ENCODE assay signal across 11 mouse cellular contexts in genomic region chr5:115058584-115059297, GRCm38 (mm10). TPM values are rescaled to one million over a fixed set of nuclear protein-coding genes. Genes with fewer than 3 reads are reported as not detected.
DNase-seq lines count a peak whose midpoint lies in the region; ATAC-seq and TF ChIP-seq lines count a peak whose summit lies in the region.
"Had no signal": no experiment of that assay in that cellular context is flagged by ENCODE, and none has a peak within 500 bp of the region (broad histone marks: within the 10 kb centered on the region; RNA-seq: fewer than 3 reads in every experiment).

No protein-coding gene starts in this region.

- H3K27ac ChIP-seq in stomach, embryonic 15.5 days = no peak overlapping the region
- H3K27ac ChIP-seq in stomach, postnatal 0 days (replicated peaks) = no peak overlapping the region
- H3K27ac ChIP-seq in liver, embryonic 15.5 days (replicated peaks) = peak overlapping the region; percentile 85
- H3K27ac ChIP-seq in midbrain, embryonic 10.5 days (replicated peaks) = no peak overlapping the region
- no peak overlapping the region for H3K27ac ChIP-seq in limb, embryonic 10.5 days
- H3K27ac ChIP-seq: layer of hippocampus, adult 2 months had no signal

- H3K4me3 ChIP-seq in stomach, embryonic 15.5 days (replicated peaks) = no peak overlapping the region
- H3K4me3 ChIP-seq in stomach, postnatal 0 days (ENCODE audit: low read depth, low read length) = no peak overlapping the region
- H3K4me3 ChIP-seq in liver, embryonic 15.5 days (replicated peaks) = peak overlapping the region; percentile 6
- H3K4me3 ChIP-seq in midbrain, embryonic 10.5 days = no peak overlapping the region
- no peak overlapping the region for H3K4me3 ChIP-seq in limb, embryonic 10.5 days
- H3K4me3 ChIP-seq: layer of hippocampus, adult 2 months had no signal

- no peak for TF ChIP-seq EP300 in stomach, postnatal 0 days (optimal IDR thresholded peaks at IDR 0.05)

- 62% methylated on average over 7 of the region's 7 CpGs for WGBS in stomach, embryonic 15.5 days
- WGBS in stomach, postnatal 0 days = 69% methylated on average over 7 of the region's 7 CpGs
- WGBS in liver, embryonic 15.5 days (ENCODE audit: insufficient replicate concordance) = 14% methylated on average over 7 of the region's 7 CpGs
- WGBS in midbrain, embryonic 10.5 days = 89% methylated on average over 7 of the region's 7 CpGs
- 84% methylated on average over 7 of the region's 7 CpGs for WGBS in limb, embryonic 10.5 days

- no peaks in the 10 kb centered on the region for H3K27me3 ChIP-seq in stomach, embryonic 15.5 days (replicated peaks)
- H3K27me3 ChIP-seq in stomach, postnatal 0 days (ENCODE audit: control insufficient read depth, insufficient read depth, low read length) = no peaks in the 10 kb centered on the region
- no peaks in the 10 kb centered on the region for H3K27me3 ChIP-seq in liver, embryonic 15.5 days
- H3K27me3 ChIP-seq in midbrain, embryonic 10.5 days (ENCODE audit: low read depth, poor library complexity, severe bottlenecking) = no peaks in the 10 kb centered on the region
- H3K27me3 ChIP-seq in limb, embryonic 10.5 days (ENCODE audit: low read depth, poor library complexity, severe bottlenecking) = no peaks in the 10 kb centered on the region

- 0 out of 2 replicates have a peak, but pooled peaks cover 5% of the 10 kb centered on the region for H3K4me1 ChIP-seq in stomach, embryonic 15.5 days
- H3K4me1 ChIP-seq in stomach, postnatal 0 days (replicated peaks; ENCODE audit: control insufficient read depth, insufficient read depth) = no peaks in the 10 kb centered on the region
- peaks cover 92% of the 10 kb centered on the region for H3K4me1 ChIP-seq in liver, embryonic 15.5 days (replicated peaks)
- no peaks in the 10 kb centered on the region for H3K4me1 ChIP-seq in midbrain, embryonic 10.5 days
- H3K4me1 ChIP-seq in limb, embryonic 10.5 days = peaks cover 7% of the 10 kb centered on the region

- peak; percentile 54; the same call in 1 of the 2 replicates for ATAC-seq in stomach, embryonic 15.5 days (ENCODE audit: insufficient read depth, low FRiP score, low read depth)
- no peak for ATAC-seq in stomach, postnatal 0 days (ENCODE audit: low FRiP score, low TSS enrichment)
- ATAC-seq in common myeloid progenitor, adult 5-6 weeks (replicated peaks; ENCODE audit: low read depth, poor library complexity, severe bottlenecking) = peak; percentile 83
- ATAC-seq in liver, embryonic 15.5 days (ENCODE audit: insufficient read depth) = peak; percentile 77

- no peaks in the 10 kb centered on the region for H3K9me3 ChIP-seq in stomach, embryonic 15.5 days
- no peaks in the 10 kb centered on the region for H3K9me3 ChIP-seq in stomach, postnatal 0 days (ENCODE audit: control insufficient read depth, low read length)
- no peaks in the 10 kb centered on the region for H3K9me3 ChIP-seq in liver, embryonic 15.5 days (replicated peaks)
- no peaks in the 10 kb centered on the region for H3K9me3 ChIP-seq in midbrain, embryonic 10.5 days (replicated peaks)
- H3K9me3 ChIP-seq in limb, embryonic 10.5 days (replicated peaks) = no peaks in the 10 kb centered on the region

- no peak overlapping the region for H3K4me2 ChIP-seq in stomach, embryonic 15.5 days
- no peak overlapping the region for H3K4me2 ChIP-seq in stomach, postnatal 0 days (replicated peaks; ENCODE audit: low read depth)
- peak overlapping the region; percentile 56 for H3K4me2 ChIP-seq in liver, embryonic 15.5 days

- DNase-seq in stomach, postnatal 0 days (ENCODE audit: low spot score) = no peak
- no peak for DNase-seq in midbrain, embryonic 10.5 days (ENCODE audit: low spot score)
- no peak for DNase-seq in limb, embryonic 10.5 days (ENCODE audit: low spot score)
- DNase-seq in layer of hippocampus, adult 11-12 months (ENCODE audit: low spot score) = no peak
- DNase-seq: adrenal gland, postnatal 10 days; cerebellum, adult 9-11 months; thymus, adult 18-20 months had no signal

- TF ChIP-seq CTCF in stomach, postnatal 0 days (IDR thresholded peaks at IDR 0.05; ENCODE audit: low read depth) = no peak

- H3K9ac ChIP-seq in stomach, embryonic 15.5 days = no peak overlapping the region
- H3K9ac ChIP-seq in stomach, postnatal 0 days (ENCODE audit: low read length) = no peak overlapping the region
- H3K9ac ChIP-seq in liver, embryonic 15.5 days = peak overlapping the region; percentile 13

- 0 out of 2 replicates have a peak, but pooled peaks cover 3% of the 10 kb centered on the region for H3K36me3 ChIP-seq in stomach, embryonic 15.5 days
- H3K36me3 ChIP-seq in stomach, postnatal 0 days (ENCODE audit: control insufficient read depth, insufficient read depth, low read length) = no peaks in the 10 kb centered on the region
- peaks cover 21% of the 10 kb centered on the region for H3K36me3 ChIP-seq in liver, embryonic 15.5 days (replicated peaks)
- peaks cover 31% of the 10 kb centered on the region for H3K36me3 ChIP-seq in midbrain, embryonic 10.5 days
- H3K36me3 ChIP-seq in limb, embryonic 10.5 days = peaks cover 35% of the 10 kb centered on the region

RNA-seq across cellular contexts. Expression of gene Gm10401, which starts 39.4 kb away (rescaled TPM):
- polyA plus RNA-seq in stomach, embryonic 15.5 days (2015; fragmentation: Nextera tagmentation; extraction: Ambion mirVana) = 27.1 and 31.2 TPM in 2 replicates
- 17.9 and 22.2 TPM in 2 replicates for polyA plus RNA-seq in stomach, postnatal 0 days (2015; fragmentation: Nextera tagmentation; extraction: Ambion mirVana)
- total RNA-seq in common myeloid progenitor, adult 5-6 weeks (2017) = 1.2 TPM in 1 of 2 replicates, not detected in the other
- 7.9 and 11.4 TPM in 2 replicates for polyA plus RNA-seq in liver, embryonic 15.5 days (2015; fragmentation: Nextera tagmentation; extraction: Ambion mirVana)
- polyA plus RNA-seq in midbrain, embryonic 10.5 days (2016; fragmentation: Nextera tagmentation; extraction: Ambion mirVana) = 23.5 and 25.4 TPM in 2 replicates
- polyA plus RNA-seq in limb, embryonic 10.5 days (2016; fragmentation: Nextera tagmentation; extraction: Ambion mirVana) = 24.9 and 26.2 TPM in 2 replicates
- total RNA-seq: adrenal gland, postnatal 10 days; layer of hippocampus, adult 2 months had no signal

RNA-seq across cellular contexts. Expression of gene Sppl3, which starts 47.8 kb away (rescaled TPM):
- polyA plus RNA-seq in stomach, embryonic 15.5 days (2015; fragmentation: Nextera tagmentation; extraction: Ambion mirVana) = 31.5 and 34.2 TPM in 2 replicates
- 25.2 and 39.8 TPM in 2 replicates for polyA plus RNA-seq in stomach, postnatal 0 days (2015; fragmentation: Nextera tagmentation; extraction: Ambion mirVana)
- total RNA-seq in common myeloid progenitor, adult 5-6 weeks (2017) = 30.9 and 34.4 TPM in 2 replicates
- 7.9 and 12.1 TPM in 2 replicates for polyA plus RNA-seq in liver, embryonic 15.5 days (2015; fragmentation: Nextera tagmentation; extraction: Ambion mirVana)
- 11.5 and 12.0 TPM in 2 replicates for polyA plus RNA-seq in midbrain, embryonic 10.5 days (2016; fragmentation: Nextera tagmentation; extraction: Ambion mirVana)
- 15.2 and 15.3 TPM in 2 replicates for polyA plus RNA-seq in limb, embryonic 10.5 days (2016; fragmentation: Nextera tagmentation; extraction: Ambion mirVana)
